Mouse (Mus musculus): ENCODE measurements around the gene Prkaca. TPM values are rescaled to one million over a fixed set of nuclear protein-coding genes. Genes with fewer than 3 reads are reported as not detected.

Gene Prkaca
- total RNA-seq, 2 experiments from 2014 or later = 234 to 305 TPM

- DNase-seq = peak; percentile 39 to 45
Measured at GRCm38 (mm10) chr8:84032777-84033176, 60.0 kb downstream of the Prkaca start.

GRCm38 (mm10) chr8:84038015-84038414, 65.2 kb downstream of the Prkaca start:
- peak; percentile 71 to 76 for DNase-seq

DNA sequence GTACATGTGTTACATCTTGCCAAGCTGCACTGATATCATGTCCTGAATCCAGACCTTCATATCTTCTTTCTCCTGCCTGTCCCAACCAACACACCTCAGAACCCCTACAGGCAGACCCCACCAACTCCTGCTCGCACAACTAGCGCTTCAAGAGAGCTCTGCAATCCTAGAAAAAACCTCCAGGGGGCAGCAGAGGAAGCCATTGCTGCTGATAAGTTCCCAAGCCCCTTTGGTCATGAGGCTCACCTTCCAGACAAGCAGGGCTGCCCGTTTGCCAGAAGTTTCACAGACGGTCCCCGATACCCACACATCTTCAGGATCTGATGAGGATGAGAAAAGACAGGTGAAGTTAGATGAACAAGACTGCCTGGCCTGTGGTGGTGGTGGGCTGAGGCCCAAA, 66.3 kb downstream of the Prkaca start:
- DNase-seq = peak; percentile 75 to 79

GRCm38 (mm10) chr8:84042066-84042947, 69.5 kb downstream of the Prkaca start, which contains the start of gene Il27ra:
TSS of gene Il27ra (minus strand) at chr8:84042589.
- DNase-seq = peak; percentile 77 to 85

GRCm38 (mm10) chr8:84042948-84043342, 70.2 kb downstream of the Prkaca start:
- DNase-seq = no peak

DNA sequence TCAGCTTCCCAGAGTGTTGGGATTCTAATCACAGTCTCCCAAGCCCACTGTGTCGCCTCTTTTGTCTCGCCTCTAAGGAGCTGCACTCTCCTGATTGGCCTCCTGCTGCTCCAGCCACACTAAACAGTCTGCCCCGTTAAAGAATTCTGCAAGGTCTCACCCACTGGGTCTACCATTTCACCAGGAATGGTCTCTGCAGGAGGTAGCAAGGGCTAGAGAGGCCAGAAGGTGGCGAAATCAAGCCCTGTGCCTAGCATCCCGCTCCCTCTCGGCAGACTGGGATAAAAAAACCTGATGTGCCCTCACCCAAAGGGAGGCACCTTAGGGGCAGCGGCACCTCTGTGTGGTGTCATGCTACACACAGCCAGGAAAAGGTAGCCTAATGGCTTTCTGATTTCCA, 71.3 kb downstream of the Prkaca start:
- DNase-seq = no peak

DNA sequence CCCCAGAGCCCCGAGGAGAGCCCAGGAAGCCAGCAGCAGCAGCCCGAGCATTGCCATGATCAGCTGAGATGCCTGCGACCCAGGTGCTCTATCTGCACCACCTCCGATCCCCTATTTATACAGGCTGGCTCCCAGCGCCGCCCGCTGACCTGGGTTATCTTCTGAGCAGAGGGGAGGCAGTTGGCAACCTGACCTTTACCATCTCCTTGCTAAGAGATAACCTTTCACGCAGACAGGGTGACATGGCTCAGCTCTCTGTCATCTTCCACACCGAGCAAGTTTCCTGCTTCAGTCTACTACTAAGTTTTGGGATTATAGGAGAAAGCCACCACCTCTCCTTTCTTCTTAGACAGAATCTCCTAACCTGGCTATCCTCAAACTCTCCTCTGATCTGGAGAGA, 72.1 kb downstream of the Prkaca start, which contains the start of gene Rln3:
TSS of gene Rln3 (minus strand) at position 101 of the 400 bp plus-strand sequence.
- no peak for DNase-seq

Small RNA genes lying within 50 kb of the gene (microRNA-seq; reads per million reads assigned to microRNA genes)
- gene Gm44330 (not detected), gene Gm44450 (0.75 reads per million), gene Mir1199 (not detected), gene Mir8111 (0.75 reads per million)

Other genes with a start within 250 kb of the Prkaca start
- gene Adgre5, start 231.7 kb upstream of the Prkaca start, total RNA-seq (2021) = 10 to 100 TPM; 33.8 to 34.6 TPM
- 10 to 100 TPM; 62.4 to 73.4 TPM for gene Adgrl1, start 72.9 kb upstream of the Prkaca start, total RNA-seq (2021)
- gene Gm10644, start 17.8 kb upstream of the Prkaca start, total RNA-seq (2021) = 1 to 10 TPM in 1 of 2 experiments, under 1 TPM in 1; 0.46 to 1.9 TPM
- 1 to 10 TPM; 3.4 to 4.5 TPM for gene Asf1b, start 17.5 kb upstream of the Prkaca start, total RNA-seq (2021)
- 10 to 100 TPM; 34.2 to 37.2 TPM for gene Samd1, start 24.7 kb downstream of the Prkaca start, total RNA-seq (2021)
- under 1 TPM; 0.43 to 0.50 TPM for gene 1700067K01Rik, start 28.5 kb downstream of the Prkaca start, total RNA-seq (2021)
- not detected for gene 2210011C24Rik, start 39.2 kb downstream of the Prkaca start, total RNA-seq (2021)
- gene Palm3, start 48.5 kb downstream of the Prkaca start, total RNA-seq (2021) = under 1 TPM; 0.43 to 0.46 TPM
- 1 to 10 TPM; 2.0 to 2.2 TPM for gene Il27ra, start 69.6 kb downstream of the Prkaca start, total RNA-seq (2021)
- not detected for gene Rln3, start 72.0 kb downstream of the Prkaca start, total RNA-seq (2021)
- gene Gm10643, start 92.1 kb downstream of the Prkaca start, total RNA-seq (2021) = 1 to 10 TPM; 3.1 to 3.2 TPM
- gene Rfx1, start 93.8 kb downstream of the Prkaca start, total RNA-seq (2021) = 10 to 100 TPM; 13.2 to 19.9 TPM
- 10 to 100 TPM; 16.7 to 19.4 TPM for gene Dcaf15, start 131.8 kb downstream of the Prkaca start, total RNA-seq (2021)
- under 1 TPM; 0.13 to 0.46 TPM for gene Podnl1, start 153.0 kb downstream of the Prkaca start, total RNA-seq (2021)
- 10 to 100 TPM; 22.6 to 33.9 TPM for gene Cc2d1a, start 174.9 kb downstream of the Prkaca start, total RNA-seq (2021)
- gene 4930432K21Rik, start 175.0 kb downstream of the Prkaca start, total RNA-seq (2021) = under 1 TPM; 0.46 to 0.76 TPM
- gene Nanos3, start 212.2 kb downstream of the Prkaca start, total RNA-seq (2021) = 1 to 10 TPM in 1 of 2 experiments, not detected in 1; 2.3 TPM